Mouse (Mus musculus): ENCODE measurements around the gene Eda. TPM values are rescaled to one million over a fixed set of nuclear protein-coding genes. Genes with fewer than 3 reads are reported as not detected.

The Eda gene
- not detected for polyA plus RNA-seq (2017; shearing (Covaris generic))

GRCm38 (mm10) chrX:99975250-99975984 lies at the start of gene Eda:
TSS of gene Eda (plus strand) at chrX:99975606.

GRCm38 (mm10) chrX:100428693-100429092 lies 453.3 kb downstream of the Eda start, which contains the start of gene Otud6a:
TSS of gene Otud6a (plus strand) at chrX:100429013.

DNA sequence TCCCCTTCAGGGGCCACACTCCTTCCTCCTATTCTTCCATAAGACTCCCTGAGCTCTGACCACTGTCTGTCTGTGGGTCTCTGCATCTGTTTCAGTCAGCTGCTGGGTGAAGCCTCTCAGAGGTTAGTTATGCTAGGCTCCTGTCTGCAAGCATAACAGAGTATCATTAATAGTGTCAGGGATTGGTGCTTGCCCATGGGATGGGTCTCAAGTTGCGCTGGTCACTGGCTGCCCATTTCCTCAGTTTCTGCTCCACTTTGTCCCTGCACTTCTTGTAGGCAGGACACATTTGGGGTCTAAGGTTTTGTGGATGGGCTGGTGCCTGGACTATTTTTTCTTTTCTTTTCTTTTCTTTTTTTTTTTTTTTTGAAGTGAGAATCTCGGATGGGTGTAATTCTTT lies 467.2 kb downstream of the Eda start, which contains the start of gene Awat2:
Gene Awat2, minus strand, starts transcription at position 101 of the 400 bp plus-strand sequence.

Other genes starting within 250 kb of the Eda start
- gene Tmem28, start 154.6 kb upstream of the Eda start, polyA plus RNA-seq (2017; shearing (Covaris generic)), result not detected

All from inflammation-experienced regulatory T-cells, adult 16 weeks (primary cell).